ENCODE assay signal across 8 mouse cellular contexts in genomic region chr3:37349166-37349548, GRCm38 (mm10). TPM values are rescaled to one million over a fixed set of nuclear protein-coding genes. Genes with fewer than 3 reads are reported as not detected.
DNase-seq lines count a peak whose midpoint lies in the region; ATAC-seq and TF ChIP-seq lines count a peak whose summit lies in the region.

No protein-coding gene starts in this region.

- H3K9me3 ChIP-seq in intestine, embryonic 15.5 days = no peaks in the 10 kb centered on the region
- H3K9me3 ChIP-seq in neural tube, embryonic 13.5 days = no peaks in the 10 kb centered on the region

- no peaks in the 10 kb centered on the region for H3K36me3 ChIP-seq in intestine, embryonic 15.5 days
- no peaks in the 10 kb centered on the region for H3K36me3 ChIP-seq in neural tube, embryonic 13.5 days

- H3K4me2 ChIP-seq in intestine, embryonic 15.5 days (replicated peaks) = peak overlapping the region; percentile 99
- H3K4me2 ChIP-seq in neural tube, embryonic 13.5 days = peak overlapping the region; percentile 99

- TF ChIP-seq POLR2A in lung, adult 2 months (IDR thresholded peaks at IDR 0.05; ENCODE audit: borderline replicate concordance, extremely low read depth, low read depth, low read length) = peak; percentile 24; the same call in 1 of the 2 replicates
- TF ChIP-seq POLR2A in embryonic fibroblast, embryonic 13.5 days (IDR thresholded peaks at IDR 0.05; ENCODE audit: low read depth, low read length) = no peak

- TF ChIP-seq CTCF in lung, adult 2 months (IDR thresholded peaks at IDR 0.05; ENCODE audit: insufficient read depth, low read length) = no peak
- TF ChIP-seq CTCF in embryonic fibroblast, embryonic 13.5 days (IDR thresholded peaks at IDR 0.05; ENCODE audit: borderline replicate concordance, insufficient read depth, low read length) = no peak

- ATAC-seq in intestine, embryonic 15.5 days = no peak
- ATAC-seq in neural tube, embryonic 13.5 days (ENCODE audit: low read depth) = peak; percentile 28; the same call in 1 of the 2 replicates

- H3K27me3 ChIP-seq in intestine, embryonic 15.5 days (replicated peaks) = peaks cover 13% of the 10 kb centered on the region
- peaks cover 55% of the 10 kb centered on the region for H3K27me3 ChIP-seq in neural tube, embryonic 13.5 days

- WGBS in lung, adult 2 months = 12% methylated on average over 8 of the region's 8 CpGs
- 12% methylated on average over 8 of the region's 8 CpGs for WGBS in intestine, embryonic 15.5 days
- WGBS in neural tube, embryonic 13.5 days = 10% methylated on average over 8 of the region's 8 CpGs

- no peaks in the 10 kb centered on the region for H3K4me1 ChIP-seq in lung, adult 2 months (ENCODE audit: control insufficient read depth, insufficient read depth, low read length)
- peaks cover 3% of the 10 kb centered on the region for H3K4me1 ChIP-seq in embryonic fibroblast, embryonic 13.5 days (ENCODE audit: control insufficient read depth, insufficient read depth, low read length)
- H3K4me1 ChIP-seq in intestine, embryonic 15.5 days (replicated peaks) = peaks cover 13% of the 10 kb centered on the region
- peaks cover 16% of the 10 kb centered on the region for H3K4me1 ChIP-seq in neural tube, embryonic 13.5 days (replicated peaks)

- DNase-seq in lung, adult 2 months = no peak
- no peak for DNase-seq in lung, adult 18-20 months
- DNase-seq in cerebellum, postnatal 25 days = no peak
- no peak for DNase-seq in MN1 (ENCODE audit: low spot score)
- no peak for DNase-seq in left cerebral cortex, adult 8-10 months (ENCODE audit: low spot score in 2 of 2)

- peak overlapping the region; percentile 73 for H3K9ac ChIP-seq in intestine, embryonic 15.5 days
- H3K9ac ChIP-seq in neural tube, embryonic 13.5 days = peak overlapping the region; percentile 74

- H3K4me3 ChIP-seq in lung, adult 2 months (replicated peaks; ENCODE audit: extremely low read depth, low read depth, low read length) = peak overlapping the region; percentile 42
- H3K4me3 ChIP-seq in embryonic fibroblast, embryonic 13.5 days (ENCODE audit: insufficient read depth, low read length) = peak overlapping the region; percentile 68
- peak overlapping the region; percentile 74 for H3K4me3 ChIP-seq in intestine, embryonic 15.5 days (replicated peaks)
- H3K4me3 ChIP-seq in neural tube, embryonic 13.5 days = peak overlapping the region; percentile 67

- no peak overlapping the region; the same call in 1 of the 2 replicates for H3K27ac ChIP-seq in embryonic fibroblast, embryonic 13.5 days (ENCODE audit: insufficient read depth, low read length)
- H3K27ac ChIP-seq in intestine, embryonic 15.5 days = no peak overlapping the region
- H3K27ac ChIP-seq in neural tube, embryonic 13.5 days (replicated peaks) = no peak overlapping the region

RNA-seq across cellular contexts. Expression of gene Fgf2, which starts 1.0 kb away (rescaled TPM):
- polyA plus RNA-seq in lung, adult 2 months (2012; rRNA removed) = 5.1 and 5.4 TPM in 2 replicates
- 33.9 and 59.4 TPM in 2 replicates for polyA plus RNA-seq in embryonic fibroblast, embryonic 13.5 days (2011; ENCODE audit: insufficient read length, low read depth, missing spikeins)
- 1.7 and 2.5 TPM in 2 replicates for polyA plus RNA-seq in intestine, embryonic 15.5 days (2015; fragmentation: Nextera tagmentation; extraction: Ambion mirVana)
- 0.74 and 0.88 TPM in 2 replicates for polyA plus RNA-seq in neural tube, embryonic 13.5 days (2015; fragmentation: Nextera tagmentation; extraction: Ambion mirVana)
- 1 to 10 TPM; 5.5 to 8.1 (median 6.7) TPM for total RNA-seq in left cerebral cortex, adult 8-10 months (2022)

RNA-seq across cellular contexts. Expression of gene Cetn4, which starts 36.6 kb away (rescaled TPM):
- 0.67 and 2.1 TPM in 2 replicates for polyA plus RNA-seq in lung, adult 2 months (2012; rRNA removed)
- 7.4 and 8.0 TPM in 2 replicates for polyA plus RNA-seq in embryonic fibroblast, embryonic 13.5 days (2011; ENCODE audit: insufficient read length, low read depth, missing spikeins)
- 2.3 and 2.6 TPM in 2 replicates for polyA plus RNA-seq in intestine, embryonic 15.5 days (2015; fragmentation: Nextera tagmentation; extraction: Ambion mirVana)
- 3.1 and 3.3 TPM in 2 replicates for polyA plus RNA-seq in neural tube, embryonic 13.5 days (2015; fragmentation: Nextera tagmentation; extraction: Ambion mirVana)
- 10 to 100 TPM; 12.1 to 12.7 (median 12.4) TPM for total RNA-seq in left cerebral cortex, adult 8-10 months (2022)

RNA-seq across cellular contexts. Expression of gene Bbs12, which starts 36.8 kb away (rescaled TPM):
- 0.70 and 1.3 TPM in 2 replicates for polyA plus RNA-seq in lung, adult 2 months (2012; rRNA removed)
- polyA plus RNA-seq in embryonic fibroblast, embryonic 13.5 days (2011; ENCODE audit: insufficient read length, low read depth, missing spikeins) = 4.9 and 6.2 TPM in 2 replicates
- 5.1 and 5.3 TPM in 2 replicates for polyA plus RNA-seq in intestine, embryonic 15.5 days (2015; fragmentation: Nextera tagmentation; extraction: Ambion mirVana)
- 4.1 and 4.3 TPM in 2 replicates for polyA plus RNA-seq in neural tube, embryonic 13.5 days (2015; fragmentation: Nextera tagmentation; extraction: Ambion mirVana)
- 1 to 10 TPM; 4.1 to 5.2 (median 4.4) TPM for total RNA-seq in left cerebral cortex, adult 8-10 months (2022)
